Mouse (Mus musculus) bone marrow macrophage, adult 2 months (primary cell): ENCODE results near the gene Mttp.

Experiments used
- CTCF ChIP-seq: IDR thresholded peaks from 2 replicates; pipeline ENCODE4 v1.5.1; 2012; ENCODE audit warnings: low read depth, mild to moderate bottlenecking, low read length, moderate library complexity
- POLR2A ChIP-seq: IDR thresholded peaks from 2 replicates; pipeline ENCODE4 v1.6.1; 2012; ENCODE audit warnings: mild to moderate bottlenecking, low read depth, low read length, borderline replicate concordance

- no peak for TF ChIP-seq POLR2A
- TF ChIP-seq CTCF: no peak
These were observed 39.7 kb downstream of the Mttp start for GRCm38 (mm10) chr3:138105056-138105455.
